Mouse (Mus musculus) hindbrain, embryonic 16.5 days (tissue): ENCODE measurements at regions not wholly inside any gene's neighbourhood (a gene's known extent, or its start where the extent isn't known, plus 50 kb on each side); places are given as distances from the start of the nearest gene placed in this dataset.

Experiments used
- ATAC-seq: fragments of 200-750 bp; cut with Nextera tagmentation; 2 replicates; pipeline ENCODE4 v1.8.0; 2017; ENCODE audit warnings: moderate TSS enrichment, moderate library complexity
- H3K27ac ChIP-seq: fragments of 300-500 bp; sonication (generic); 2 replicates; pipeline ENCODE4 v1.5.1; 2014; ENCODE audit warnings: low read depth, mild to moderate bottlenecking, control low read depth, low read length, moderate library complexity
- H3K27me3 ChIP-seq: fragments of 300-500 bp; sonication (generic); replicated peaks from 2 replicates; pipeline ENCODE4 v1.6.1; 2014; ENCODE audit warnings: low read length; ENCODE audit not compliant: control insufficient read depth, insufficient read depth
- H3K36me3 ChIP-seq: fragments of 300-500 bp; sonication (generic); 2 replicates; pipeline ENCODE4 v1.6.1; 2014; ENCODE audit warnings: mild to moderate bottlenecking, low read length, moderate library complexity, mixed read lengths; ENCODE audit not compliant: control insufficient read depth, insufficient read depth
- H3K4me1 ChIP-seq: fragments of 300-500 bp; sonication (generic); 2 replicates; pipeline ENCODE4 v1.6.1; 2014; ENCODE audit warnings: low read depth, low read length; ENCODE audit not compliant: control insufficient read depth, insufficient read depth
- H3K4me2 ChIP-seq: fragments of 300-500 bp; sonication (generic); 2 replicates; pipeline ENCODE4 v1.6.1; 2014; ENCODE audit warnings: mild to moderate bottlenecking, low read length, control low read depth, moderate library complexity
- H3K4me3 ChIP-seq: fragments of 300-500 bp; sonication (generic); 2 replicates; pipeline ENCODE4 v1.5.1; 2014; ENCODE audit warnings: mild to moderate bottlenecking, low read length, control low read depth, moderate library complexity
- H3K9ac ChIP-seq: fragments of 300-500 bp; sonication (generic); 2 replicates; pipeline ENCODE4 v1.6.1; 2014; ENCODE audit warnings: low read depth, mild to moderate bottlenecking, control low read depth, low read length, moderate library complexity
- H3K9me3 ChIP-seq: fragments of 300-500 bp; sonication (generic); 2 replicates; pipeline ENCODE4 v1.6.1; 2014; ENCODE audit warnings: mild to moderate bottlenecking, low read length, moderate library complexity; ENCODE audit not compliant: control insufficient read depth
- WGBS: fragments of 180-500 bp; shearing (Covaris S2); extraction: QIAGEN DNeasy Blood & Tissue Kit; methylation state at CpG from one replicate; pipeline ENCODE4 v1.1.7; 2014; 5-methylcytosine and 5-hydroxymethylcytosine counted together

DNA sequence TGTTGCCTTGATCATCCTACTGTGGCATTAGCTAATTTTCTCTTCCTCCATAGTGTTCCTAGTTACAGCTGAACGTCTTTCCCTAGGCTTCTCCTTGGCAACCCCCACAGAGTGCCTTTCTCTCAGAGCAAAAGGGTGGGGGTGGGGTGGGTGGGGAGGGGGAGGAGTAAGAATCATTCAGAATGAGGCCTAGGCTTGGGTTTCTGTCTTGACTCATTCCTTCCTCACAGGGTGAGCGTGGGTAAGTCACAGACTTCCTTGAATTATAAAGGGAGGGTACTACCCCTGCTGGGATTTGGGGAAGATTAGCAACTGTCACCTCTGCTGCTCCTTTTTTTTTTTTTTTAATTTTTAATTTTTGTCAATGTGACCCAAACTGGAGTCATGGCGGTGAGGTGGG, 114.5 kb downstream of the Dhx35 start:
- H3K4me3 ChIP-seq = no peak overlapping the region
- H3K4me1 ChIP-seq = peaks cover 2% of the 10 kb centered on the region; the same call in 1 of the 2 replicates
- no peak overlapping the region for H3K4me2 ChIP-seq
- no peak overlapping the region for H3K9ac ChIP-seq
- no peaks in the 10 kb centered on the region for H3K27me3 ChIP-seq
- H3K27ac ChIP-seq = no peak overlapping the region
- H3K9me3 ChIP-seq = no peaks in the 10 kb centered on the region
- ATAC-seq = no peak
- no peaks in the 10 kb centered on the region for H3K36me3 ChIP-seq
- 39% methylated on average over 3 of the region's 3 CpGs for WGBS

DNA sequence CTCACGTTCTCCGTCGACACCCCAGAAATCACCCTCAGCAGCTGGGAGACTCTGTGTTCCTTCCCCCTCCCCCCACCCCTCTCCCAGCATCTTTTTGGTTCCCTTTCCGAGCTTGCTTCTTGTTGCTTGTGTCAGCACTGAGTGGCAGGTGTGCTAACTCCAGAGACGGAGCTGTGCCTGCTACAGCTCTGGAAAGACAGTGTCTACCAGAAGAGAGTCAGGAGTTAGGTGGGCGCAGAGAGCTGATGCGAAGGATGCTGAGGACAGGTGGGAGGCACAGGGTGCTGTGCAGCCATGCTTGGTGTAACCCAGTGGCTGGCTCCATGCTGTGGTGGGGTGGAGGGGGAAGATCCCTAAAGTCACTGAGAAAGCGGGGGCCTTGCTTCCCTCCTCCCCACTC, 115.7 kb downstream of the Dhx35 start:
- no peaks in the 10 kb centered on the region for H3K9me3 ChIP-seq

DNA sequence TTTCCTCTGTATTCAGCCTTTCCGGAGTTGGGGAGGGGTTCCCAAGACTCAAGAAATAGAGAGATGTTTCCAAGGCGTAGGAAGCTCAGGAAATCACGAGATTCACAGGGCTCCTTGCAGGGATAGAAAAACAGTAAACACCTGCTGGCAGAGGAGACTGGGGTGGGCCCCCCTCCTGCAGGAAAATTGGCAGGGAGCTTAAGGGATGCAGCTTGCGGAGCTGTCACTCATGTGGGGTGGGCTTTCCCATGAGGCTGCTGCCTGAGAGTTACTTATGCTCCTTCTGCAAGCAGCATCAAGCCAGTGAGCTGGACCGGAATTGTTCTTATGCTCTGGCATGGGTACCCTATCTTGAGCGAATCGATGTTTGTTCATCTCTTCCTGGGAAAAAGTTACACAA, 116.6 kb downstream of the Dhx35 start:
- Histone ChIP-seq H3K4me1 (peaks cover 2% of the 10 kb centered on the region; the same call in 1 of the 2 replicates), H3K9me3 (no peaks in the 10 kb centered on the region), H3K9ac (no peak overlapping the region), H3K4me3 (no peak overlapping the region), H3K36me3 (no peaks in the 10 kb centered on the region), H3K27ac (no peak overlapping the region), H3K27me3 (no peaks in the 10 kb centered on the region), H3K4me2 (no peak overlapping the region)
- no peak for ATAC-seq
- 51% methylated on average over 7 of the region's 7 CpGs for whole genome bisulfite sequencing

More for the DNA sequence above, 115.7 kb downstream of the Dhx35 start:
- 60% methylated on average over 8 of the region's 8 CpGs for WGBS
- Histone ChIP-seq H3K4me1 (peaks cover 2% of the 10 kb centered on the region; the same call in 1 of the 2 replicates), H3K4me3 (no peak overlapping the region), H3K27ac (no peak overlapping the region), H3K9ac (no peak overlapping the region), H3K27me3 (no peaks in the 10 kb centered on the region), H3K36me3 (no peaks in the 10 kb centered on the region), H3K4me2 (no peak overlapping the region)
- no peak for ATAC-seq

DNA sequence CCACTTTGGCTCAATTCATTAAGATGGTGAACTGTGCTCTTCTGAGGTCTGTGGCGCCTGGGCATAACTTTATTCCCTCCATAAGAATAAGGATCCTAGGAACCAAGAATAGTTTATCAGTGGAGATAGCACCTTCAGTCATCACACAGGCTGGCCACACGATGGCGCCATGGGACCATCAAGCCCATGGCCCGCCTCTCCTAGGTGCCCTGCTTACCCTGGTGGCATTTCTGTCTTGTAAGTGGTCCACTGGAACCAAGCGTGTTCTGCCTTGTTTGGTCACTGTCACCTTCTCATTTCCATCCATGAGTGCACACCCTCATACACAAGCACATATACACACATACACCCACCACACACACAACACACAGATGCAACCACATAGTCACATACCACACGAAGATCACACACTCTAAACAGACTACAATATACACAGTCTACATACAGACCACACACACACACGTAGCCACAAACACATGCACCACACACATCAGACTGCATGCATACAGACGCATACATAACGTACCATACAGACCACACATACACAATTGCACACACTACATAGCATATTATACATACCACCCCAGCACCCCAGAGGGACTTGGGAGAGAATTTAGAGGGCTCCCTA, 118.1 kb downstream of the Dhx35 start:
- Histone ChIP-seq H3K9ac (no peak overlapping the region), H3K9me3 (no peaks in the 10 kb centered on the region), H3K27ac (no peak overlapping the region), H3K36me3 (no peaks in the 10 kb centered on the region), H3K4me3 (no peak overlapping the region), H3K4me2 (no peak overlapping the region), H3K4me1 (peaks cover 2% of the 10 kb centered on the region; the same call in 1 of the 2 replicates), H3K27me3 (no peaks in the 10 kb centered on the region)
- ATAC-seq = peak; percentile 81
- 35% methylated on average over 9 of the region's 9 CpGs for WGBS

DNA sequence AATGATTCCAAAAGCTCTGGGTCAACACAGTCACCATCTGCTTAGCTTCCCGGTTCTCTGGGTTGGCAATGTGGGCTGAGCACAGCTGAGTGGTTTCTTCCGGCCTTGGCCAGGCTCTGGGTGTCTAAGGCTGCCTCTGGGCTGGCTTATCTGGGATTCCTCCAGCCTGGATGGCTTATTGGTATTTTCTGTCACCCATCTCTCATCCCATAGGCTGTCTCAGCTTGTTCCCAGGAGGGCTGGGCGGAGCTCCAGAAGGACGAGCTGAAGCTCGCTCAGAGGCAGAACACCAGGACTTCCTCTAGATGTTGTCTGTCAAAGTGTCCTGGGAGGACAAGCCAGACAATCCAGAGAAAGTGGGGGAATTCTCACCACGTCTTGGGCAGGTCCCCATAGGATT, 122.8 kb downstream of the Dhx35 start:
- Histone ChIP-seq H3K27ac (no peak overlapping the region), H3K4me3 (no peak overlapping the region), H3K36me3 (no peaks in the 10 kb centered on the region), H3K4me2 (no peak overlapping the region), H3K4me1 (no peaks in the 10 kb centered on the region), H3K27me3 (no peaks in the 10 kb centered on the region), H3K9ac (no peak overlapping the region), H3K9me3 (no peaks in the 10 kb centered on the region)
- no peak for ATAC-seq
- 63% methylated on average over 6 of the region's 6 CpGs for WGBS

DNA sequence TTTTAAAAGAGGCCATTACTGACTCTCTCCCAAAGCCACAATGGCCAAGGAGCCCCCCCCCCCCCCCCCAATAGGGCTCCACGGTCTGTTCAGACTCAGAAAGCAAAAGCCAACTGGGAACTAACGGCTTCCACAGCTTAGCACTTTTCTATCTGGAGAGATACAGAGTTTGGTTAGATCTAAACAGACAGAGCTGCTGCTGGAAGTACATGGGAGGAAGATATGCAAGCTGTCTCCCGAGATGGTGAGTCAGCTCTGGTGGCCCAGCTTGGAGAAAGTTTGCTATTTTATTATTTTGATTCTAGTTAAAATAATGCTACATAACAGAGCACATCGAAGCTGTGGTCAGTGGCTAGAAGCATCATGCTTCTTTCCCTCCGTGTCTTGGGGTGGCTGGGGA, 123.7 kb downstream of the Dhx35 start:
- no peaks in the 10 kb centered on the region for H3K27me3 ChIP-seq
- 82% methylated on average over 5 of the region's 5 CpGs for WGBS
- H3K9me3 ChIP-seq = no peaks in the 10 kb centered on the region
- no peak for ATAC-seq
- no peak overlapping the region for H3K27ac ChIP-seq
- no peak overlapping the region for H3K9ac ChIP-seq
- no peak overlapping the region for H3K4me3 ChIP-seq
- no peaks in the 10 kb centered on the region for H3K4me1 ChIP-seq
- no peaks in the 10 kb centered on the region for H3K36me3 ChIP-seq
- no peak overlapping the region for H3K4me2 ChIP-seq

DNA sequence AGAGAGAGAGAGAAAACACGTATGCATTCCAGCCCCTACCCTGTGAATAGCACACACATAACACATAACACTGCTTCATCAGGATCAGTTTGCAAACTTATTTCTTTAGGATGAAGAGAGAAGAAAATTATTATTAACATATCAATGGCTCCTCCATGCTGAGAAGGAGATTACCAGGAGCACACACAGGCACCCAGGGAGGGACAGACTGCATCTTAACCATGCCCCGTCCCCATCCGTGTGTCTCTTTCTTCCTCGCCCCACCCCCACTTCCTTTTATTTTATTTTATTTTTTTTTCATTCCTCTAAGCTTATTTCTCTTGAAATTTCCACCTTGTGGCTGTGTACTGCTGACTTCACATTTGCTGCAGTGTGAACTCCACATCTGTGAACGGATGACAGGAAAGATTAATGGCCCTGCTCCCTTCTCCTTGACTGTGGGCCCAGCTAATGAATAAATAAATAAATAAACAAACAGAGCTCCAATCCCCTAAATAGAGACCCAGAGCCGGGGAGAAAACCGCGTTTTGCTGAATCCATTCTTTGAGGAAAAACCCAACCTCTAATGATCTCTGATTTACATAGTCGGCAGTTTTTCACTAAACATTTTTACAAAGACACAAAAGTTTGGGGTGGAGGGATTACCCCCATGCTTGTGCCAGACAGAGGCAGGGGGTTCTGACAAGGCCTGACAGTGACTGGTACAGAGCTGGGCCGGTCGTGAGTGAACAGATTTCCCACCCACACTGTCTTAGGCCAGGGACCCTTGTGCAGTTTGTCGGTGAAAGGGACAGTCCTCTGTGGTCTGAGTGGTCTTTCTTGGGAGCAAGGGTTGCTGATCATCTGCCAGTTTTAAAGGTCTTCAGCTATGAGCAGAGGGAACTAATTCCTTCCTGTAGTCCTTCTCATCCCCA, 127.0 kb downstream of the Dhx35 start:
- ATAC-seq = peak; percentile 68
- H3K9me3 ChIP-seq = no peaks in the 10 kb centered on the region
- no peaks in the 10 kb centered on the region for H3K36me3 ChIP-seq
- H3K4me3 ChIP-seq = no peak overlapping the region
- H3K4me2 ChIP-seq = no peak overlapping the region
- H3K4me1 ChIP-seq = no peaks in the 10 kb centered on the region
- no peak overlapping the region for H3K9ac ChIP-seq
- H3K27me3 ChIP-seq = no peaks in the 10 kb centered on the region
- H3K27ac ChIP-seq = 0 out of 2 replicates have a peak overlapping the region, but pooled peaks have one; percentile 9
- 37% methylated on average over 12 of the region's 12 CpGs for WGBS

DNA sequence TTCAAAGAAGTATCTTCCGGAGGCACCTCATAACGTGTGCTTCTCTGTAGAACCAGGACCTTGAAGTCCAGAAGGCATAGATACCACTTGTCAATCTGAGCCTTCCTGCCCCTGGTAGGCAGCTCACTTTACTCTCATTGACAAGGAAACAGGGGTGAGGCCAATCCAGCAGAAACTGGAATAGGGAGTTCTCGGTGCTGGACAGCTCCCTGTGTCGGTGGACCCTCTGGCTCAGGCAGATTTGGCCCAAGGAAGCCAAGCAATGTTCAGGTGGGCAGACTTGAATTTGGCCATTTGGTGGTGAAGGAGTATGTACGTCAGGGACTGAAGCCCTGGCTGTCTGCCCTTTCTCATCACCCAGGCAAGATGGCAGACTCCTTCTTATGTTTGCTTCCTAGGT, 128.2 kb downstream of the Dhx35 start:
- Histone ChIP-seq H3K9me3 (no peaks in the 10 kb centered on the region), H3K4me1 (no peaks in the 10 kb centered on the region), H3K4me3 (no peak overlapping the region), H3K4me2 (no peak overlapping the region), H3K9ac (no peak overlapping the region), H3K27me3 (no peaks in the 10 kb centered on the region), H3K36me3 (no peaks in the 10 kb centered on the region), H3K27ac (no peak overlapping the region)
- 71% methylated on average over 5 of the region's 5 CpGs for WGBS
- no peak for ATAC-seq

DNA sequence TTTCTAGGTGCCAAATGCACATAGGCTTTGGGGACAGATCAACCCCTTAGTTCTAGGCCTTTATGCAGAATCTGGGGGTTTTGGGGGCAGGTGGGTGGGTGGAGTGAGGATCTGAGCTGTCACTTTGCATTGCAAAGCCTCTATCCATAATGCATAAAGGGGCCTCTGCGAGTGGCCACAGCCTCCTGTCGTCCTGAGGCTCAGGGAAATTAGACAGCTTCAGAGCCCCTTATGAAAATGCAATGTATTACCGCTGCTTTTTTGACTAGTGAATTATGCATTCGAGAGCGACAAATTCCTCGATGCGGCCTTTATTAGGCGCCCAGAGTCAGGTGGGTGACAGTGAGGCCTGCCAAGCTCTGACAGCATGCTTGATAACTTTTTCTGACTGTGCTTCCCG, 134.9 kb downstream of the Dhx35 start:
- no peak overlapping the region for H3K9ac ChIP-seq
- ATAC-seq = no peak
- no peaks in the 10 kb centered on the region for H3K9me3 ChIP-seq
- no peaks in the 10 kb centered on the region for H3K36me3 ChIP-seq
- H3K4me1 ChIP-seq = no peaks in the 10 kb centered on the region
- H3K4me3 ChIP-seq = no peak overlapping the region
- no peak overlapping the region for H3K4me2 ChIP-seq
- H3K27ac ChIP-seq = no peak overlapping the region
- no peaks in the 10 kb centered on the region for H3K27me3 ChIP-seq
- 42% methylated on average over 9 of the region's 9 CpGs for WGBS
